Mouse (Mus musculus) lung, postnatal 14 days (tissue): ENCODE data around the gene Opa1.

Experiments used
- DNase-seq: peaks from one replicate; pipeline ENCODE4 v3.0.0; 2021

Gene Opa1

DNA sequence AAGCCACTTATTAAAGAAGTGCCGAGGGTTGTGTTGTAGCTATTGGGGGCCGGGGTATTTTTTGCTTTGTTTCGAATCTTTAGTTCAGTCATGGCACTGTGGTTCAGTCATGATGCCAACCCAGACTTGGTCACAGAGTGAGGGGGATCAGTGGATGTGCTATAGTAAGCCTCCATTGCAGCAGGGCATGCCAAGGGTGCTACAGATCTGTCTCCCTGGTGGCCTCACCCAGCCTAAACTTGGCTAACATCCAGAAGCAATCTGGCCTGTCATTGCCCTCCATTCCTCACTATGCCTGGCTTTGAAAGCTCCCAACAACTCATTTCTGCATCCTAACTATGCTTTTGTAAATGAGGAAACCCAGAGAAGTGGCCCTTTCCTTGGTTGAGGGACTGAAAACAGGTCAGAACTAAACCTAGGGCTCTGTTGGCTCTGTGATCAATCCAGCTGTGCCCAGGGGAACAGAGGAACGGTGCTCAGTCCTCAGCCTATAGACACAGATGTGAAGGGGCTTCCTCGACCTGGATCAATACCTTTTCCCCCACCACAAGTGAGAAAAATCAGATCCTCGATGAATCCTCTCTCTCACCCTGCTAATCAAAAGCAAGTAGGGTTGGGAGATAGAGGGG is 114.8 kb downstream of the Opa1 start:
- no peak for DNase-seq

DNA sequence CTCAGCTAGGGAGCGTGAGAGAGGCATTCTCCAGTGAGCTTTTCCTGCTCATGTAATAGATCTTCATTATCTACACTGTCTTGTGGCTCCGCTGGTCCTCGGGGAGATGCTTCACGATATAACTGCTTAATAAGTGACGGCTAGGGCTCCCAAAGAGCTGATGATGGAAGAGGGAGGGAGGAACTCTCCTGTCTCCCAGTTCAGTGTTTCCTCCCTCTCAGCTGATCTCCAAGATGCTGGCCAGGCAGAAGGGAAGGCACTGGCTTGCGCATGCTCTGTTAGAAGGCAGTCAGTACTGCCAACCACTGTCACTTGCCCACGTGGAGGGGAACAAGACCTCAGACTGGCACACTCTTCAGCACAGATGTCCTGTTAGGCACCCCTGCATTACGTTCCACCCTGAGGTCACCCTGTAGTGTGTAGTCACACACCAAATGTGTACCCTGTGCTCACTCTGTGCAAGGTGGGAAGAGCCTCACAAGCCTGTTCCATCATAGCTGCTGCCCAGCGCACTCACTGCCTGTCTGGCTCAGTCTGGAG is 115.4 kb downstream of the Opa1 start:
- DNase-seq: no peak
